In genomic region chr7:83951327-83951726, GRCm38 (mm10) we compare ENCODE assay signal across 12 mouse cellular contexts.
DNase-seq lines count a peak whose midpoint lies in the region.
"Had no signal": no experiment of that assay in that cellular context is flagged by ENCODE, and none has a peak within 500 bp of the region (broad histone marks: within the 10 kb centered on the region; RNA-seq: fewer than 3 reads in every experiment).

No protein-coding gene starts in this region.

- DNase-seq in embryo, embryonic 11 days, result peak; percentile 2
- DNase-seq in embryo, embryonic 10.5 days (ENCODE audit: low spot score), result no peak
- peak; percentile 3 to 8 for DNase-seq in kidney, adult 8-10 months
- DNase-seq in kidney, adult 18-20 months, result no peak
- peak; percentile 49 to 61 for DNase-seq in gastrocnemius, adult 8-10 months (ENCODE audit: low spot score in 2 of 2)
- DNase-seq in skeletal muscle tissue, adult 2 months (ENCODE audit: low read depth, low spot score), result peak; percentile 65
- DNase-seq in lung, postnatal 14 days, result no peak
- DNase-seq: adrenal gland, postnatal 25 days; kidney, postnatal 10 days; liver, embryonic 13.5 days; right cerebral cortex, adult 18-20 months; thymus, adult 18-20 months had no signal

Comparison
In these comparisons a context has a peak if more than half of its experiments do, and no peak if none do; other contexts are left out.
1. DNase-seq: peak in embryo, embryonic 11 days (single experiment), kidney, adult 8-10 months (2 of 2), gastrocnemius, adult 8-10 months (2 of 2) and skeletal muscle tissue, adult 2 months (single experiment); none in embryo, embryonic 10.5 days (single experiment), kidney, adult 18-20 months (single experiment) and lung, postnatal 14 days (single experiment).